Mouse (Mus musculus): ENCODE data around the gene Kcnk3. TPM values are rescaled to one million over a fixed set of nuclear protein-coding genes. Genes with fewer than 3 reads are reported as not detected.

Gene Kcnk3
- polyA plus RNA-seq, 2 experiments: 0.07 to 0.11 TPM

GRCm38 (mm10) chr5:30586616-30587015 lies 1.4 kb upstream of the Kcnk3 start:
- peaks cover 41% of the 10 kb centered on the region for H3K27me3 ChIP-seq (ENCODE audit: control insufficient read depth, insufficient read depth, low read length)
- H3K4me1 ChIP-seq (replicated peaks; ENCODE audit: control insufficient read depth in 2 of 2, insufficient read depth in 2 of 2, low read length in 1 of 2): no peaks in the 10 kb centered on the region
- H3K9ac ChIP-seq (replicated peaks): no peak overlapping the region
- H3K9me3 ChIP-seq (ENCODE audit: control insufficient read depth, low read length): no peaks in the 10 kb centered on the region
- H3K4me2 ChIP-seq (ENCODE audit: low read depth): no peak overlapping the region
- no peaks in the 10 kb centered on the region for H3K36me3 ChIP-seq (replicated peaks; ENCODE audit: control insufficient read depth, insufficient read depth, low read depth)
- no peak overlapping the region for H3K4me3 ChIP-seq (ENCODE audit: insufficient read depth in 1 of 2, low read depth in 2 of 2, low read length in 2 of 2)
- WGBS (ENCODE audit: insufficient replicate concordance): 54% methylated on average over 3 of the region's 3 CpGs
- no peak for DNase-seq (ENCODE audit: low read depth in 3 of 3, low spot score in 3 of 3)
- no peak for ATAC-seq (ENCODE audit: insufficient read depth)
- TF ChIP-seq CTCF (IDR thresholded peaks at IDR 0.05; ENCODE audit: low read depth) (no peak), EP300 (IDR thresholded peaks at IDR 0.05; ENCODE audit: low read depth) (no peak)
- H3K27ac ChIP-seq: no peak overlapping the region

GRCm38 (mm10) chr5:30587101-30587500 lies 869 bp upstream of the Kcnk3 start:
- ATAC-seq (ENCODE audit: insufficient read depth): no peak
- DNase-seq (ENCODE audit: low read depth in 3 of 3, low spot score in 3 of 3): no peak
- Histone ChIP-seq H3K9me3 (ENCODE audit: control insufficient read depth, low read length) (no peaks in the 10 kb centered on the region), H3K9ac (replicated peaks) (no peak overlapping the region), H3K4me3 (ENCODE audit: insufficient read depth in 1 of 2, low read depth in 2 of 2, low read length in 2 of 2) (no peak overlapping the region), H3K4me1 (replicated peaks; ENCODE audit: control insufficient read depth in 2 of 2, insufficient read depth in 2 of 2, low read length in 1 of 2) (no peaks in the 10 kb centered on the region), H3K36me3 (replicated peaks; ENCODE audit: control insufficient read depth, insufficient read depth, low read depth) (no peaks in the 10 kb centered on the region), H3K27me3 (ENCODE audit: control insufficient read depth, insufficient read depth, low read length) (peaks cover 41% of the 10 kb centered on the region), H3K4me2 (ENCODE audit: low read depth) (no peak overlapping the region), H3K27ac (no peak overlapping the region)
- TF ChIP-seq CTCF (IDR thresholded peaks at IDR 0.05; ENCODE audit: low read depth) (no peak), EP300 (IDR thresholded peaks at IDR 0.05; ENCODE audit: low read depth) (no peak)
- WGBS (ENCODE audit: insufficient replicate concordance): 23% methylated on average over 2 of the region's 2 CpGs

GRCm38 (mm10) chr5:30588301-30588968 lies 465 bp downstream of the Kcnk3 start:
- H3K9me3 ChIP-seq (ENCODE audit: control insufficient read depth, low read length): no peaks in the 10 kb centered on the region
- H3K36me3 ChIP-seq (replicated peaks; ENCODE audit: control insufficient read depth, insufficient read depth, low read depth): no peaks in the 10 kb centered on the region
- no peak for DNase-seq (ENCODE audit: low read depth in 3 of 3, low spot score in 3 of 3)
- H3K27me3 ChIP-seq (ENCODE audit: control insufficient read depth, insufficient read depth, low read length): peaks cover 41% of the 10 kb centered on the region
- peak overlapping the region in 1 of 2 experiments; percentile 31; a peak in 2 of 4 replicates for H3K4me3 ChIP-seq (ENCODE audit: insufficient read depth in 1 of 2, low read depth in 2 of 2, low read length in 2 of 2)
- H3K9ac ChIP-seq (replicated peaks): no peak overlapping the region
- no peaks in the 10 kb centered on the region for H3K4me1 ChIP-seq (replicated peaks; ENCODE audit: control insufficient read depth in 2 of 2, insufficient read depth in 2 of 2, low read length in 1 of 2)
- no peak overlapping the region for H3K27ac ChIP-seq
- H3K4me2 ChIP-seq (ENCODE audit: low read depth): peak overlapping the region; percentile 47
- ATAC-seq (ENCODE audit: insufficient read depth): no peak
- WGBS (ENCODE audit: insufficient replicate concordance): 2% methylated on average over 70 of the region's 70 CpGs
- TF ChIP-seq CTCF (IDR thresholded peaks at IDR 0.05; ENCODE audit: low read depth): no peak
- TF ChIP-seq EP300 (IDR thresholded peaks at IDR 0.05; ENCODE audit: low read depth): no peak

- Histone ChIP-seq H3K9me3 (ENCODE audit: control insufficient read depth, low read length) (no peaks in the 10 kb centered on the region), H3K9ac (replicated peaks) (no peak overlapping the region), H3K27ac (no peak overlapping the region), H3K36me3 (replicated peaks; ENCODE audit: control insufficient read depth, insufficient read depth, low read depth) (no peaks in the 10 kb centered on the region), H3K27me3 (ENCODE audit: control insufficient read depth, insufficient read depth, low read length) (peaks cover 41% of the 10 kb centered on the region), H3K4me3 (ENCODE audit: insufficient read depth in 1 of 2, low read depth in 2 of 2, low read length in 2 of 2) (no peak overlapping the region), H3K4me2 (ENCODE audit: low read depth) (no peak overlapping the region), H3K4me1 (replicated peaks; ENCODE audit: control insufficient read depth in 2 of 2, insufficient read depth in 2 of 2, low read length in 1 of 2) (no peaks in the 10 kb centered on the region)
- DNase-seq (ENCODE audit: low read depth in 3 of 3, low spot score in 3 of 3) (no peak), ATAC-seq (ENCODE audit: insufficient read depth) (no peak)
- TF ChIP-seq CTCF (IDR thresholded peaks at IDR 0.05; ENCODE audit: low read depth): no peak
- no peak for TF ChIP-seq EP300 (IDR thresholded peaks at IDR 0.05; ENCODE audit: low read depth)
- 45% methylated on average over 4 of the region's 4 CpGs for WGBS (ENCODE audit: insufficient replicate concordance)
Measured at GRCm38 (mm10) chr5:30589069-30589468, 1.1 kb downstream of the Kcnk3 start.

- H3K27me3 ChIP-seq (ENCODE audit: control insufficient read depth, insufficient read depth, low read length): peaks cover 41% of the 10 kb centered on the region
- H3K9ac ChIP-seq (replicated peaks): no peak overlapping the region
- WGBS (ENCODE audit: insufficient replicate concordance): 59% methylated on average over 3 of the region's 3 CpGs
- no peaks in the 10 kb centered on the region for H3K36me3 ChIP-seq (replicated peaks; ENCODE audit: control insufficient read depth, insufficient read depth, low read depth)
- TF ChIP-seq EP300 (IDR thresholded peaks at IDR 0.05; ENCODE audit: low read depth) (no peak), CTCF (IDR thresholded peaks at IDR 0.05; ENCODE audit: low read depth) (no peak)
- no peaks in the 10 kb centered on the region for H3K4me1 ChIP-seq (replicated peaks; ENCODE audit: control insufficient read depth in 2 of 2, insufficient read depth in 2 of 2, low read length in 1 of 2)
- ATAC-seq (ENCODE audit: insufficient read depth): no peak
- no peak for DNase-seq (ENCODE audit: low read depth in 3 of 3, low spot score in 3 of 3)
- H3K4me3 ChIP-seq (ENCODE audit: insufficient read depth in 1 of 2, low read depth in 2 of 2, low read length in 2 of 2): no peak overlapping the region
- H3K9me3 ChIP-seq (ENCODE audit: control insufficient read depth, low read length): no peaks in the 10 kb centered on the region
- no peak overlapping the region for H3K4me2 ChIP-seq (ENCODE audit: low read depth)
- no peak overlapping the region for H3K27ac ChIP-seq
Measured at GRCm38 (mm10) chr5:30589546-30589945, 1.6 kb downstream of the Kcnk3 start.
